Mouse (Mus musculus): Measurements from ENCODE around the gene Arl16. TPM values are rescaled to one million over a fixed set of nuclear protein-coding genes. Genes with fewer than 3 reads are reported as not detected.

Gene Arl16
- polyA plus RNA-seq, 1 experiment from 2014 or later, result 16.0 TPM

GRCm38 (mm10) chr11:120491317-120492023 lies 24.1 kb upstream of the Arl16 start, which contains the start of gene Slc25a10:
Gene Slc25a10, plus strand, starts transcription at chr11:120491840.
- H3K4me3 ChIP-seq (replicated peaks), result peak within 1 kb of the TSS; percentile 94
- ATAC-seq (ENCODE audit: low read depth), result peak; percentile 86
- peaks cover 73% of the 10 kb centered on the region for H3K4me1 ChIP-seq (replicated peaks)
- peaks cover 67% of the 10 kb centered on the region for H3K36me3 ChIP-seq
- peak within 1 kb of the TSS; percentile 94 for H3K4me2 ChIP-seq
- WGBS (ENCODE audit: insufficient replicate concordance), result under 1% methylated on average over 35 of the region's 35 CpGs
- peak within 1 kb of the TSS; percentile 95 for H3K9ac ChIP-seq
- peak; percentile 88 for DNase-seq
- H3K27me3 ChIP-seq, result no peaks in the 10 kb centered on the region
- H3K9me3 ChIP-seq (replicated peaks), result no peaks in the 10 kb centered on the region
- peak within 1 kb of the TSS; percentile 94 for H3K27ac ChIP-seq

- H3K27me3 ChIP-seq, result no peaks in the 10 kb centered on the region
- H3K4me2 ChIP-seq, result peak overlapping the region; percentile 94
- H3K9me3 ChIP-seq (replicated peaks), result no peaks in the 10 kb centered on the region
- DNase-seq (no peak), ATAC-seq (ENCODE audit: low read depth) (no peak)
- H3K36me3 ChIP-seq, result peaks cover 65% of the 10 kb centered on the region
- H3K27ac ChIP-seq, result peak overlapping the region; percentile 94
- peak overlapping the region; percentile 18; the same call in 1 of the 2 replicates for H3K9ac ChIP-seq
- H3K4me3 ChIP-seq (replicated peaks), result no peak overlapping the region
- H3K4me1 ChIP-seq (replicated peaks), result peaks cover 83% of the 10 kb centered on the region
- WGBS (ENCODE audit: insufficient replicate concordance), result 30% methylated on average over 4 of the region's 4 CpGs
These were observed 23.1 kb upstream of the Arl16 start for GRCm38 (mm10) chr11:120490291-120491046.

- ATAC-seq (ENCODE audit: low read depth) (peak; percentile 41), DNase-seq (peak; percentile 71)
- Histone ChIP-seq H3K4me1 (replicated peaks) (peaks cover 89% of the 10 kb centered on the region), H3K4me2 (no peak overlapping the region), H3K4me3 (replicated peaks) (no peak overlapping the region), H3K27ac (peak overlapping the region; percentile 94), H3K36me3 (peaks cover 55% of the 10 kb centered on the region), H3K27me3 (no peaks in the 10 kb centered on the region), H3K9ac (peak overlapping the region; percentile 47; the same call in 1 of the 2 replicates), H3K9me3 (replicated peaks) (no peaks in the 10 kb centered on the region)
- 56% methylated on average over 4 of the region's 4 CpGs for WGBS (ENCODE audit: insufficient replicate concordance)
These were observed 21.8 kb upstream of the Arl16 start for GRCm38 (mm10) chr11:120489054-120489761.

- no peak overlapping the region for H3K9ac ChIP-seq
- peak overlapping the region; percentile 24; the same call in 1 of the 2 replicates for H3K27ac ChIP-seq
- H3K4me1 ChIP-seq (replicated peaks), result peaks cover 88% of the 10 kb centered on the region
- DNase-seq (no peak), ATAC-seq (ENCODE audit: low read depth) (no peak)
- H3K36me3 ChIP-seq, result peaks cover 50% of the 10 kb centered on the region
- H3K27me3 ChIP-seq, result no peaks in the 10 kb centered on the region
- H3K4me3 ChIP-seq (replicated peaks), result no peak overlapping the region
- H3K9me3 ChIP-seq (replicated peaks), result no peaks in the 10 kb centered on the region
- WGBS (ENCODE audit: insufficient replicate concordance), result 69% methylated on average over 4 of the region's 4 CpGs
- H3K4me2 ChIP-seq, result no peak overlapping the region
These were observed 21.1 kb upstream of the Arl16 start for GRCm38 (mm10) chr11:120488516-120488915.

- DNase-seq (no peak), ATAC-seq (ENCODE audit: low read depth) (no peak)
- Histone ChIP-seq H3K9me3 (replicated peaks) (no peaks in the 10 kb centered on the region), H3K4me3 (replicated peaks) (peak overlapping the region; percentile 85), H3K4me2 (peak overlapping the region; percentile 92), H3K36me3 (peaks cover 80% of the 10 kb centered on the region), H3K9ac (peak overlapping the region; percentile 93), H3K27me3 (no peaks in the 10 kb centered on the region), H3K4me1 (replicated peaks) (peaks cover 64% of the 10 kb centered on the region), H3K27ac (peak overlapping the region; percentile 80)
- 2% methylated on average over 10 of the region's 10 CpGs for WGBS (ENCODE audit: insufficient replicate concordance)
These were observed 17.8 kb upstream of the Arl16 start for GRCm38 (mm10) chr11:120485251-120485650.

- Histone ChIP-seq H3K27ac (peak within 1 kb of the TSS; percentile 80), H3K36me3 (peaks cover 81% of the 10 kb centered on the region), H3K9me3 (replicated peaks) (no peaks in the 10 kb centered on the region), H3K4me1 (replicated peaks) (peaks cover 56% of the 10 kb centered on the region), H3K4me3 (replicated peaks) (peak within 1 kb of the TSS; percentile 85), H3K9ac (peak within 1 kb of the TSS; percentile 93), H3K4me2 (peak within 1 kb of the TSS; percentile 92), H3K27me3 (no peaks in the 10 kb centered on the region)
- DNase-seq (peak; percentile 82), ATAC-seq (ENCODE audit: low read depth) (peak; percentile 89)
- WGBS (ENCODE audit: insufficient replicate concordance), result under 1% methylated on average over 60 of the region's 60 CpGs
These were observed 17.0 kb upstream of the Arl16 start, which contains the start of gene Mrpl12 for GRCm38 (mm10) chr11:120484265-120484981. Gene Mrpl12, plus strand, starts transcription at chr11:120484613.

GRCm38 (mm10) chr11:120483448-120483934 lies 16.1 kb upstream of the Arl16 start:
- peaks cover 46% of the 10 kb centered on the region for H3K4me1 ChIP-seq (replicated peaks)
- H3K4me3 ChIP-seq (replicated peaks), result peak overlapping the region; percentile 85
- H3K27me3 ChIP-seq, result no peaks in the 10 kb centered on the region
- H3K9ac ChIP-seq, result peak overlapping the region; percentile 93
- peaks cover 83% of the 10 kb centered on the region for H3K36me3 ChIP-seq
- no peaks in the 10 kb centered on the region for H3K9me3 ChIP-seq (replicated peaks)
- peak overlapping the region; percentile 92 for H3K4me2 ChIP-seq
- no peak for DNase-seq
- WGBS (ENCODE audit: insufficient replicate concordance), result 82% methylated on average over 7 of the region's 7 CpGs
- H3K27ac ChIP-seq, result peak overlapping the region; percentile 60
- no peak for ATAC-seq (ENCODE audit: low read depth)

- H3K27me3 ChIP-seq, result no peaks in the 10 kb centered on the region
- H3K27ac ChIP-seq, result no peak overlapping the region
- peaks cover 20% of the 10 kb centered on the region for H3K4me1 ChIP-seq (replicated peaks)
- no peak for ATAC-seq (ENCODE audit: low read depth)
- WGBS (ENCODE audit: insufficient replicate concordance), result 91% methylated on average over 6 of the region's 6 CpGs
- H3K4me3 ChIP-seq (replicated peaks), result no peak overlapping the region
- no peak overlapping the region for H3K9ac ChIP-seq
- H3K36me3 ChIP-seq, result peaks cover 78% of the 10 kb centered on the region
- no peak for DNase-seq
- no peak overlapping the region for H3K4me2 ChIP-seq
- no peaks in the 10 kb centered on the region for H3K9me3 ChIP-seq (replicated peaks)
These were observed 4.6 kb upstream of the Arl16 start for GRCm38 (mm10) chr11:120472052-120472451.

GRCm38 (mm10) chr11:120467736-120468092 lies 307 bp upstream of the Arl16 start:
- Histone ChIP-seq H3K4me3 (replicated peaks) (peak overlapping the region; percentile 80), H3K9me3 (replicated peaks) (no peaks in the 10 kb centered on the region), H3K4me2 (peak overlapping the region; percentile 90), H3K9ac (peak overlapping the region; percentile 85), H3K4me1 (replicated peaks) (peaks cover 37% of the 10 kb centered on the region), H3K27ac (peak overlapping the region; percentile 76), H3K36me3 (peaks cover 65% of the 10 kb centered on the region), H3K27me3 (no peaks in the 10 kb centered on the region)
- ATAC-seq (ENCODE audit: low read depth), result peak; percentile 69
- 1% methylated on average over 33 of the region's 33 CpGs for WGBS (ENCODE audit: insufficient replicate concordance)
- no peak for DNase-seq

- Histone ChIP-seq H3K9ac (no peak overlapping the region), H3K36me3 (peaks cover 65% of the 10 kb centered on the region), H3K4me3 (replicated peaks) (peak overlapping the region; percentile 80; the same call in 1 of the 2 replicates), H3K4me1 (replicated peaks) (peaks cover 37% of the 10 kb centered on the region), H3K9me3 (replicated peaks) (no peaks in the 10 kb centered on the region), H3K27me3 (no peaks in the 10 kb centered on the region), H3K4me2 (peak overlapping the region; percentile 90), H3K27ac (no peak overlapping the region)
- no peak for ATAC-seq (ENCODE audit: low read depth)
- 83% methylated on average over 4 of the region's 4 CpGs for WGBS (ENCODE audit: insufficient replicate concordance)
- DNase-seq, result no peak
These were observed 1.9 kb downstream of the Arl16 start for GRCm38 (mm10) chr11:120465521-120465920.

Measured in liver, embryonic 13.5 days (tissue).